Mouse (Mus musculus) hindbrain, embryonic 11.5 days (tissue): ENCODE results near the gene Calhm1. TPM values are rescaled to one million over a fixed set of nuclear protein-coding genes. Genes with fewer than 3 reads are reported as not detected.

ENCODE experiments used
- ATAC-seq: fragments of 200-750 bp; cut with Nextera tagmentation; 2 replicates; pipeline ENCODE4 v1.8.0; 2017; ENCODE audit warnings: mild to moderate bottlenecking, moderate TSS enrichment, moderate library complexity; ENCODE audit not compliant: low FRiP score
- DNase-seq: peaks from one replicate; pipeline ENCODE4 v3.0.0-alpha.2; 2015; ENCODE audit warnings: low spot score
- H3K27ac ChIP-seq: fragments of 300-500 bp; sonication (generic); 2 replicates; pipeline ENCODE4 v1.5.1; 2014; ENCODE audit warnings: mild to moderate bottlenecking, low read depth, low read length
- H3K27me3 ChIP-seq: fragments of 300-500 bp; sonication (generic); 2 replicates; pipeline ENCODE4 v1.6.1; 2014; ENCODE audit warnings: mild to moderate bottlenecking, low read length, moderate library complexity, mixed read lengths; ENCODE audit not compliant: control insufficient read depth, insufficient read depth
- H3K36me3 ChIP-seq: fragments of 300-500 bp; sonication (generic); 2 replicates; pipeline ENCODE4 v1.6.1; 2014; ENCODE audit warnings: mild to moderate bottlenecking, low read length, moderate library complexity, mixed read lengths; ENCODE audit not compliant: control insufficient read depth, insufficient read depth
- H3K4me1 ChIP-seq: fragments of 300-500 bp; sonication (generic); replicated peaks from 2 replicates; pipeline ENCODE4 v1.6.1; 2014; ENCODE audit warnings: low read length, mixed read lengths; ENCODE audit not compliant: control insufficient read depth, insufficient read depth
- H3K4me2 ChIP-seq: fragments of 300-500 bp; sonication (generic); replicated peaks from 2 replicates; pipeline ENCODE4 v1.6.1; 2014; ENCODE audit warnings: mild to moderate bottlenecking, low read depth, low read length
- H3K4me3 ChIP-seq: fragments of 300-500 bp; sonication (generic); 2 replicates; pipeline ENCODE4 v1.5.1; 2014; ENCODE audit warnings: low read depth, low read length
- H3K9ac ChIP-seq: fragments of 300-500 bp; sonication (generic); 2 replicates; pipeline ENCODE4 v1.6.1; 2014; ENCODE audit warnings: low read depth, low read length
- H3K9me3 ChIP-seq: fragments of 300-500 bp; sonication (generic); 2 replicates; pipeline ENCODE4 v1.6.1; 2016; ENCODE audit warnings: low read length; ENCODE audit not compliant: control insufficient read depth
- WGBS: fragments of 180-500 bp; shearing (Covaris S2); extraction: QIAGEN DNeasy Blood & Tissue Kit; methylation state at CpG from one replicate; pipeline ENCODE4 v1.1.7; 2014; 5-methylcytosine and 5-hydroxymethylcytosine counted together
- polyA plus RNA-seq: library from polyadenylated mRNA; unstranded; fragments of >200 nt; fragmentation: Nextera tagmentation; extraction: Ambion mirVana; gene quantifications from 2 replicates; pipeline ENCODE4 v1.2.1, GENCODE M21; 2014

Calhm1 gene
- polyA plus RNA-seq, 1 experiment from 2014 or later: not detected

DNA sequence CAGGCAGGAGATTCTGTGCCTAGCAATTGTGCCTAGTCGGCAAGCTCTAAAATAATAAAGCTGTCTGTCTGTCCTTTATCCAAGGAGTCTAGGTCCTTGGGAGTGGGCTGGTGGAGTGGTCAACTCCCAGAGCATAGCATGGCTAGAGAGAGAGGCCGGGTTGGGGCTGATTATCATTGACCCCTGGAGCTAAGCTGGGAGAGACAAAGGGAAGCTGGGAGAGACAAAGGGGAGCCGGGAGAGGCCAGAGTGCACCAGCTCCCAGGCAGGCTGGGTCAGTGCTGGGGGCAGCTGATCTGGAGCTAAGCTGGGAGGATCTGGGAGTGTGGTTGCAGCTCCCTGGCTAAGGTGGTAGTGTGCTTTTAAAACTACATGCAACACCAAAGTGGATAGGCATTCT is 22.7 kb upstream of the Calhm1 start:
- no peak for DNase-seq
- ATAC-seq: no peak

DNA sequence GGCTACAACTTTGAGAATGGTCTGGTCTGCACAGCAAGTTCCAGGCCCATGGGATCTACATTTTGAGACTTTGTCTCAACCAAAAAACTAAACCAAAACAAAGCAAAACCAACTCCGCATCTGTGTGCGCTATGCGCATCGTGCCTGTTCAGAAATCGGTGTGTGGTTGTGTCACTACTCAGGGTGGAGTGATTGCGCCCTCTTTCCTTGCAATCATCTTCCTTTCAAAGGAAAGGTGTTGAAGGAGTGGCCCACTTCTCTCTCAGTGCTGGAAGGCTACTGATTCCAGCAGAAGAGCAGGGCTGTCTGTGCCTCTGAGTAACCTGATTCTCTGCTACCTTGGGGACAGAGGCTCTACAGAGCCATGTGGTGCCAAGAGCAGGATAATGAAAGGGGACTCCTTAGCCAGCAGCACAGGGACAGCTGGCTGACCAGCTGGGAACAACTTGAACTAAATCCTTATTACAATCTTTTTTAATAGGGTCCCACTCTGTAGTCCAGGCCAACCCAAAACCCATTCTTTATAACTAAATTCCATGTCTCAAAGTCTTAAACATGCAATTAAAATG is 19.2 kb upstream of the Calhm1 start:
- no peak for DNase-seq
- H3K27ac ChIP-seq: no peak overlapping the region
- H3K36me3 ChIP-seq: no peaks in the 10 kb centered on the region
- no peak overlapping the region for H3K4me2 ChIP-seq
- no peak overlapping the region for H3K4me3 ChIP-seq
- no peak overlapping the region for H3K9ac ChIP-seq
- 94% methylated on average over 6 of the region's 6 CpGs for WGBS
- no peaks in the 10 kb centered on the region for H3K27me3 ChIP-seq
- no peak for ATAC-seq
- H3K4me1 ChIP-seq: no peaks in the 10 kb centered on the region
- no peaks in the 10 kb centered on the region for H3K9me3 ChIP-seq

More for the DNA sequence above, 22.7 kb upstream of the Calhm1 start:
- H3K36me3 ChIP-seq: no peaks in the 10 kb centered on the region
- H3K9me3 ChIP-seq: no peaks in the 10 kb centered on the region
- H3K27me3 ChIP-seq: no peaks in the 10 kb centered on the region
- H3K27ac ChIP-seq: no peak overlapping the region
- H3K4me2 ChIP-seq: no peak overlapping the region
- H3K4me3 ChIP-seq: no peak overlapping the region
- H3K4me1 ChIP-seq: peaks cover 3% of the 10 kb centered on the region; the same call in 1 of the 2 replicates
- H3K9ac ChIP-seq: no peak overlapping the region
- 14% methylated on average over 3 of the region's 3 CpGs for WGBS

DNA sequence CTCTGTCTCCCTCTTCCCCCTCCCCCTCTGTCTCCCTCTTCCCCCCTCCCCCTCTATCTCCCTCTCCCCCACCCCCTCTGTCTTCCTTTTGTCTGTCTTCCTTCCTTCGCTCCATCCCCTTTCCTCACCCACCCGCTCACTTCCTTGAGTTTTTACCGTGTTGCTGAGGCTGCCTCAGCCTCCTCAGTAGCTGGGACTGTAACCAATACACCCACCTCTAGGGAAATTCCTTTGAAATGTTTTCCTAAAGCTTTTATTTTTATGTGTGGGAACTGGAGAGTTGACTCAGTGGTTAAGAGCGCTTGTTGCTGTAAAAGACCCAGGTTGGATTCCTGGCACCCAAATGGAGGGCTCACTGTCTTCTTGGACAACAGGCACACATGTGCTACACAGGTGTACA is 17.6 kb upstream of the Calhm1 start:
- ATAC-seq: no peak
- Histone ChIP-seq H3K27me3 (no peaks in the 10 kb centered on the region), H3K9ac (no peak overlapping the region), H3K4me2 (no peak overlapping the region), H3K4me1 (no peaks in the 10 kb centered on the region), H3K27ac (no peak overlapping the region), H3K9me3 (no peaks in the 10 kb centered on the region), H3K4me3 (no peak overlapping the region), H3K36me3 (no peaks in the 10 kb centered on the region)
- 70% methylated on average over 4 of the region's 4 CpGs for WGBS
- DNase-seq: no peak

DNA sequence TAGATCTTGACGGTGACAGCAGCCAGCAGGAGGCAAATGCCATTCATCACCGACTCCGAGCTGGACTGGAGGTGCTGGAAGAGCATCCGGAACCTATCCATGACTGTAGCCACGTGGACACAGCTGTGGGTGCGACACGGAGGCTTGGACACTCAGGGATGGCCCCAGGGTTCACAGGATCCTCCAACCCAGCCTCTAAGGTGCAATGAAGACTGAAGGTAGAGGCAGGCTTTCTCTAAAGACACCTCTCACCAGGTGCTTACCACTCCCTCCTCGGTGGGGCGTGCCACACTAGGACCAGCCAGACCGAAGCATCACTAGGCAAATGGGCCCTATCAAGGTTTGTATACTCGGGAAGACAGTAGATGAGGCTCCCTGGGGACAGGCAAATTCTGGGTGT is 13.6 kb upstream of the Calhm1 start, which contains the start of gene Calhm3:
Gene Calhm3 (minus strand): TSS at position 101 of the 400 bp plus-strand sequence.
- Histone ChIP-seq H3K36me3 (no peaks in the 10 kb centered on the region), H3K4me2 (no peak within 1 kb of the TSS)
- 78% methylated on average over 11 of the region's 11 CpGs for WGBS

DNA sequence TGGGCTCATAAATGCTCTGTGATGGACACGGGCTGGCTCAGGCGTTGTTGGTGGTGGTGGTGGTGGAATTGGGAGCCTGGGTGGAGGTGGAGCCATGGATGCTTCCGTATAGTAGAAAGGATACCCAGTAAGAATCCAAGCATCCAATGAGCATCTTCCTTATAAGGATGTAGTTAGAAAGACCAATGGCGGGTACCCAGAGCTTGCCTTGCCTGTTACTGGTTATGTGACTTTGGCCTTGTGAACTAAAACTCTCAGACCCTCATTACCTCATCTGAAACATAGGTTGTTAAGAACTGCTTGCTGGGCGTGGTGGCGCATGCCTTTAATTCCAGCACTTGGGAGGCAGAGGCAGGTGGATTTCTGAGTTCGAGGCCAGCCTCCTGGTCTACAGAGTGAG is 9.7 kb upstream of the Calhm1 start:
- WGBS: 90% methylated on average over 7 of the region's 7 CpGs
- Histone ChIP-seq H3K9me3 (no peaks in the 10 kb centered on the region), H3K36me3 (no peaks in the 10 kb centered on the region), H3K27me3 (0 out of 2 replicates have a peak, but pooled peaks cover under 1% of the 10 kb centered on the region), H3K9ac (no peak overlapping the region), H3K4me2 (no peak overlapping the region), H3K4me1 (no peaks in the 10 kb centered on the region), H3K4me3 (no peak overlapping the region), H3K27ac (no peak overlapping the region)
- DNase-seq: no peak
- no peak for ATAC-seq

More for the DNA sequence above, 13.6 kb upstream of the Calhm1 start, which contains the start of gene Calhm3:
- DNase-seq: no peak
- ATAC-seq: no peak
- Histone ChIP-seq H3K27me3 (no peaks in the 10 kb centered on the region), H3K9me3 (no peaks in the 10 kb centered on the region), H3K4me1 (no peaks in the 10 kb centered on the region), H3K4me3 (no peak within 1 kb of the TSS), H3K9ac (no peak within 1 kb of the TSS), H3K27ac (no peak within 1 kb of the TSS)

DNA sequence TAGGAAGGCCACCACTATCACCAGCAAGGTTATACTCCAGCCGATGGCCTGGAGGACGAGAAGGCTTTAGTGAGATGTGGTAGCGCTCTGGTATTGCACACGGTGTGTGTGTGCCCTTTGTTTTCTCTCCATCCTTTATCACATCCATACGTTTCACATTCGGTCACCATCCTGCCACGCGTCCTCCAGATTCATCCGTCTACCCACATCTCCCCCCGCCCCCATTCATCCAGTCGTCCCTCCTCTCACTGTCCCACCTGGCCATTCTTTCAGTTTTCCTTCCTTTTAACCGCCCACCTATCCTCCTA is 8.0 kb upstream of the Calhm1 start:
- H3K4me2 ChIP-seq: peak overlapping the region; percentile 39

DNA sequence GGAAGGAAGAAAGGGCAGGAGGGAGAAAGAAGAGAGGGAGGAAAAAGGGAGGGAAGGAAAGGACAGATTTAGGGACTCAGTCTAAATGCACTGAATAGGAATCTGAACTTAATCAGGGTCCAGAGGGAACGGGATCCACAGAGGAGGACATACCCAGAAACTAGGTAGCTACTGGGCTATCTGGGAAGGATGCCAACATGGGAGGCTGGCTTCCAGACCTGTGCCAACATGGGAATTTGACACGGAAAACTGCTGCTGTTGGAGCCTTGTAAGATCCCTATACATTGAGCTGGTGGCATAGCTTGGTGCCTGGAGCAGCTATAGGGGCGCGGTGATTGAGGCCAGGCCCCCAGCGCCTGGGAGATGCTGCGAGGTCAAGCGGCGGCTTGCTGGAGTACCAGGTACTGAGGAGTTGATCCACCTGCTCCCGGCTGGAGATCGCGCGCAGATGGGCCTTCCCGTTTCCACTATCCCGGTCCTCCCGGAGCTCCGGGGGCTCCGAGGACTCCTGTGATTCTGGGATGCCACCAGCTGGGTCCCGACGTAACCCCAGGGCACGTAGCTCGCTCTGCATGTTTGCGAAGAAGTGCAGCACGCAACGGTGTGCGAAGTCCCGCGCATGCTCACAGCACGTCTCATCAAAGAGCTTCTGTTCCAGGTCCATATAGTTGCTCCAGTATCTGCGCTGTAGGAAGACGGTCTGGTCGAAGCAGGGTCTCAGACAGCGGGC is 7.4 kb upstream of the Calhm1 start:
- Histone ChIP-seq H3K27me3 (0 out of 2 replicates have a peak, but pooled peaks cover 2% of the 10 kb centered on the region), H3K4me3 (peak overlapping the region; percentile 24), H3K27ac (no peak overlapping the region), H3K36me3 (no peaks in the 10 kb centered on the region), H3K4me2 (peak overlapping the region; percentile 39), H3K4me1 (no peaks in the 10 kb centered on the region), H3K9ac (peak overlapping the region; percentile 17; the same call in 1 of the 2 replicates), H3K9me3 (no peaks in the 10 kb centered on the region)
- WGBS: 27% methylated on average over 32 of the region's 32 CpGs
- DNase-seq (peak; percentile 32), ATAC-seq (no peak)

More for the DNA sequence above, 8.0 kb upstream of the Calhm1 start:
- no peaks in the 10 kb centered on the region for H3K36me3 ChIP-seq
- no peaks in the 10 kb centered on the region for H3K9me3 ChIP-seq
- H3K27me3 ChIP-seq: 0 out of 2 replicates have a peak, but pooled peaks cover 2% of the 10 kb centered on the region
- WGBS: 70% methylated on average over 12 of the region's 12 CpGs
- DNase-seq (no peak), ATAC-seq (no peak)
- peak overlapping the region; percentile 24 for H3K4me3 ChIP-seq
- no peak overlapping the region for H3K27ac ChIP-seq
- peak overlapping the region; percentile 17; the same call in 1 of the 2 replicates for H3K9ac ChIP-seq
- no peaks in the 10 kb centered on the region for H3K4me1 ChIP-seq

DNA sequence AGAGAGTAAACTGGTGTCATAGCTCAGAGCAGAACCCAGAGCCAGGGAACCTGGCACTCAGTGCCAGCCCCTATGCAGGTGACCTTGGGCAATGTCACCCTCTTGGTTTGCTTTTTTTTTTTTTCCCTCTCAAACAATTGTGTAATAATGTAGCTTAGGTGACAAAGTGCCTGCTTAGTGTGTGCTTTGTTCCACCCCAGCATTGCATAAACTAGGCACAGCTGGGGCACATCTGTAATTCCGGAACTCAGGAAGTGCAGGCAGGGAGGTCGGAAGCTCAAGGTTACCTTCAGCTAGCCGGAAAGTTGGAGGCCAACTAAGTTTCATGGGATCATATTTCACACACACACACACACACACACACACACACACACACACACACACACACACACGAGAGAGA is 5.8 kb upstream of the Calhm1 start:
- ATAC-seq: no peak
- DNase-seq: no peak
- H3K4me2 ChIP-seq: no peak overlapping the region
- H3K4me1 ChIP-seq: no peaks in the 10 kb centered on the region
- H3K9me3 ChIP-seq: no peaks in the 10 kb centered on the region
- 56% methylated on average over 4 of the region's 4 CpGs for WGBS
- H3K4me3 ChIP-seq: no peak overlapping the region
- no peak overlapping the region for H3K9ac ChIP-seq
- no peak overlapping the region for H3K27ac ChIP-seq
- H3K36me3 ChIP-seq: no peaks in the 10 kb centered on the region
- 0 out of 2 replicates have a peak, but pooled peaks cover 2% of the 10 kb centered on the region for H3K27me3 ChIP-seq
